Mouse (Mus musculus): ENCODE results near the gene Trim45.

DNA sequence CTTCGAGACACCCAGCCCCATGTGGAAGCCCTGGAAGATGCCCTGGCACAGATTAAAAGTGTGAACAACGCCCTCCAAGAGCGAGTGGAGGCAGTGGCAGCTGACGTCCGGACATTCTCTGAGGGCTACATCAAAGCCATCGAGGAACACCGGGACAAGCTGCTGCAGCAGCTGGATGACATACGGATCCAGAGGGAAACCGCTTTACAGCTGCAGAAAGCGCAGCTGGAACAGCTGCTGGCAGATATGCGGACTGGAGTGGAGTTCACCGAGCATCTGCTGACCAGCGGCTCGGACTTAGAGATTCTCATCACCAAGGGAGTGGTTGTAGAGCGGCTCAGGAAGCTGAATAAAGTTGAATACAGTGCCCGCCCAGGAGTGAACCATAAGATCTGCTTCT is 3.2 kb downstream of the Trim45 start:
- TF ChIP-seq TCF12 (IDR thresholded peaks at IDR 0.05; ENCODE audit: insufficient read depth, poor library complexity, severe bottlenecking) (no peak), POLR2A (IDR thresholded peaks at IDR 0.05; ENCODE audit: insufficient read length, low read depth) (no peak), E2F4 (IDR thresholded peaks at IDR 0.05; ENCODE audit: insufficient read depth) (no peak), SRF (IDR thresholded peaks at IDR 0.05; ENCODE audit: control insufficient read depth, insufficient read length, low read depth) (no peak)
